Mouse (Mus musculus) heart, adult 2 months (tissue): Measurements from ENCODE around the gene Ankar.

Source experiments
- CTCF ChIP-seq: fragments of 200-600 bp; IDR thresholded peaks from 2 replicates; pipeline ENCODE4 v1.8.1; 2022; ENCODE audit warnings: antibody characterized with exemption, mild to moderate bottlenecking, moderate library complexity
- EP300 ChIP-seq: fragments of 200-500 bp; IDR thresholded peaks from 2 replicates; pipeline ENCODE4 v1.6.1; 2011; ENCODE audit warnings: low read depth, low read length, control low read depth; ENCODE audit not compliant: insufficient read depth

GRCm38 (mm10) chr1:72714547-72714946 is 14.2 kb upstream of the Ankar start:
- TF ChIP-seq CTCF (no peak), EP300 (no peak)
